Mouse (Mus musculus) bone marrow, adult 2 months (tissue): ENCODE measurements around the gene Noc3l.

Source experiments
- CTCF ChIP-seq: fragments of 200-500 bp; IDR thresholded peaks from 2 replicates; pipeline ENCODE4 v1.5.1; 2011; ENCODE audit warnings: low read length, control low read depth; ENCODE audit not compliant: control insufficient read depth, insufficient read depth
- POLR2A ChIP-seq: fragments of 200-500 bp; IDR thresholded peaks from 2 replicates; pipeline ENCODE4 v1.6.1; 2011; ENCODE audit warnings: low read depth, mild to moderate bottlenecking, control low read depth, low read length, borderline replicate concordance; ENCODE audit not compliant: control insufficient read depth

- TF ChIP-seq CTCF (no peak), POLR2A (no peak)
These were observed 39.2 kb upstream of the Noc3l start for GRCm38 (mm10) chr19:38858224-38858623.
